Mouse (Mus musculus) layer of hippocampus, adult 2 months (tissue): ENCODE measurements around the gene Arhgap10. TPM values are rescaled to one million over a fixed set of nuclear protein-coding genes. Genes with fewer than 3 reads are reported as not detected.

Source experiments
- DNase-seq, 2 experiments: peaks; one replicate each; pipeline ENCODE4 v3.0.0; 2022; ENCODE audit warnings: low spot score in 2 of 2
- H3K27ac ChIP-seq: fragments of 200-600 bp; 2 replicates; pipeline ENCODE4 v1.8.1; 2022
- H3K4me3 ChIP-seq: fragments of 200-600 bp; 2 replicates; pipeline ENCODE4 v1.8.1; 2022; ENCODE audit warnings: mild to moderate bottlenecking
- CTCF ChIP-seq: fragments of 200-600 bp; conservative IDR thresholded peaks from 2 replicates; pipeline ENCODE4 v1.8.1; 2022; ENCODE audit warnings: antibody characterized with exemption, mild to moderate bottlenecking, moderate library complexity
- total RNA-seq, 2 experiments: library from RNA; stranded (reverse); gene quantifications; 2 replicates each; pipeline ENCODE4 v1.2.3; 2021

The Arhgap10 gene
- total RNA-seq, 2 experiments from 2014 or later = 8.3 to 11.2 TPM

- DNase-seq = no peak
- TF ChIP-seq CTCF = no peak
- no peak overlapping the region for H3K27ac ChIP-seq
- H3K4me3 ChIP-seq = no peak overlapping the region
Measured at GRCm38 (mm10) chr8:77473773-77474172, 44.0 kb downstream of the Arhgap10 start.

- no peak overlapping the region for H3K27ac ChIP-seq
- no peak overlapping the region for H3K4me3 ChIP-seq
- TF ChIP-seq CTCF = no peak
- no peak for DNase-seq
Measured at GRCm38 (mm10) chr8:77473373-77473772, 44.4 kb downstream of the Arhgap10 start.

DNA sequence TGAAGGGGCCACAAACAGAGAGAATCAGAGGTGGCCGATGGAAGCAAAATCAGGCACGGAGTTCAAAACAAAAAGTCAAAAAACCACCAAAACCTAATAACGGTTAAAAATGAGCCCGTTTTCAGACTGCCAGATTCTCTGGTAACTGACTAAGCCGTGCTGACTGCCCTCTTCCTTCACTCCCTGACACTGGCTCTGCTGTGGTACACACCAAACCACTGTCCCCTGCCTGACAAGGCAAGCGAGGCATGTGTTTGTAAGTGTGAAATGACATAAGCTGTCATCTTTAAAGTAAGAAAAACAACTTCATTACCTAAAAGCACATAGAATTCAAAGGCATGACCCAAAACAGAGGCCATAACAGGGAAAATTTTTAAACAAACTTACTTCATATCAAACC, 56.4 kb downstream of the Arhgap10 start:
- H3K4me3 ChIP-seq = no peak overlapping the region
- TF ChIP-seq CTCF = no peak
- DNase-seq = no peak
- H3K27ac ChIP-seq = no peak overlapping the region

DNA sequence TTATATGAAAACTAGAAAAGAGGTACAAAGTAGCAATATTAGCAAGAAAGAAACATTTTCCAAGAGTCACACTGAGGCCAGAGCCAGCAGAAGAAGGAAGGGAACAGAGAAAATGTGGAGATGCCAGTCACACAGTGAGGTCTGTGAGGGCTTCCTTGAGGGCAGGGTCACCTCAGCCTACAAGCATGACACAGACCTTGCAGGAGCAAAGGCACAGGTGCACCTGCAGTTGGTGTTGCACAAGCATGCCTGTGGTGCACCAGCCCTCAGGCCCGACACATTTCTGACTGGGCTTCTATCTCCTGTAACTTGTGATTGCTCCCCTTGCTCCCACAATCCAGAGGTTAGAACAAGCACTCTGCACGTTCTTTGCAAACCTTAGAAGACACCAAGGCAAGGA, 57.4 kb downstream of the Arhgap10 start:
- DNase-seq = no peak
- Histone ChIP-seq H3K27ac (no peak overlapping the region), H3K4me3 (no peak overlapping the region)
- no peak for TF ChIP-seq CTCF

DNA sequence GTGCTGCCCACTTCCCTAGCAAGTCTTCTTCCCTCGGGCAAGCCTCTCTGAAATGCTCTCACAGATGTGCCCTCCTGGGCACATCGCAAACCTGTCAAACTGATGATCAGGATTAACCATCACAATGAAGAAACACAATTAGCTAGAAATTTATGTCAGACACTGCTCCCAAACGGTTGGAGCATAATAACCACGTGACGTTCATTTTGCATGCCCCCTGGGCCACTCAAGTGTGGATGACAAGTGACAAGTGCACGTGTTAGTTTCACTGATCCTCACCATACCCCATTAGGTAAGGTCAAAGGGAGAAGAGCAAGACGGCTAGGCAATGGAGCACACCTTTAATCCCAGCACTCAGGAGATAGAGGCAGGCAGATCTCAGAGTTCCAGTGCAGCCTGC, 58.1 kb downstream of the Arhgap10 start:
- H3K27ac ChIP-seq = no peak overlapping the region
- no peak for TF ChIP-seq CTCF
- no peak for DNase-seq

GRCm38 (mm10) chr8:77458575-77458974, 59.2 kb downstream of the Arhgap10 start:
- H3K27ac ChIP-seq = no peak overlapping the region
- no peak for DNase-seq
- no peak overlapping the region for H3K4me3 ChIP-seq
- no peak for TF ChIP-seq CTCF

More for the DNA sequence above, 58.1 kb downstream of the Arhgap10 start:
- no peak overlapping the region for H3K4me3 ChIP-seq

- Histone ChIP-seq H3K27ac (no peak overlapping the region), H3K4me3 (no peak overlapping the region)
- no peak for TF ChIP-seq CTCF
- DNase-seq = no peak
Measured at GRCm38 (mm10) chr8:77456263-77456662, 61.5 kb downstream of the Arhgap10 start.

DNA sequence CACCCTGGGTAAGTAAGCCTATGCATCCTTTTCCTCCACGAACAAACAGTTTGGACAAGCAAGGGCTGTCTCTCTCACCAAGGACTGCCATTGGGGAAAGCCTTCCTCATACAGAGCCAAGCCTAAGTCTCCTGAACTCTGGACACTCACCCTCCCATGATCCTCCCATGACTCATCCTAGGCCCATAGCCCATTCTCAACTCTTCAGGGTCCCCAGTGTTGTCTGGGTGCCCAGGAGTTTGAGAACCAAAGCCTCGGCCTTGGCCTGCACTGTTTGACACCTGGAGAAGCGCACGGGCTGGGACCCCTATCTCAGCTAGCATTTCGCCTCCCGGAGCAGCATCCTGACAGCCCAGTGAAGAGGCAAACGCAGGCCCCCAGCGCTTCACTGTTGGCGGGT, 63.9 kb downstream of the Arhgap10 start:
- Histone ChIP-seq H3K4me3 (no peak overlapping the region), H3K27ac (no peak overlapping the region)
- TF ChIP-seq CTCF = no peak
- no peak for DNase-seq

DNA sequence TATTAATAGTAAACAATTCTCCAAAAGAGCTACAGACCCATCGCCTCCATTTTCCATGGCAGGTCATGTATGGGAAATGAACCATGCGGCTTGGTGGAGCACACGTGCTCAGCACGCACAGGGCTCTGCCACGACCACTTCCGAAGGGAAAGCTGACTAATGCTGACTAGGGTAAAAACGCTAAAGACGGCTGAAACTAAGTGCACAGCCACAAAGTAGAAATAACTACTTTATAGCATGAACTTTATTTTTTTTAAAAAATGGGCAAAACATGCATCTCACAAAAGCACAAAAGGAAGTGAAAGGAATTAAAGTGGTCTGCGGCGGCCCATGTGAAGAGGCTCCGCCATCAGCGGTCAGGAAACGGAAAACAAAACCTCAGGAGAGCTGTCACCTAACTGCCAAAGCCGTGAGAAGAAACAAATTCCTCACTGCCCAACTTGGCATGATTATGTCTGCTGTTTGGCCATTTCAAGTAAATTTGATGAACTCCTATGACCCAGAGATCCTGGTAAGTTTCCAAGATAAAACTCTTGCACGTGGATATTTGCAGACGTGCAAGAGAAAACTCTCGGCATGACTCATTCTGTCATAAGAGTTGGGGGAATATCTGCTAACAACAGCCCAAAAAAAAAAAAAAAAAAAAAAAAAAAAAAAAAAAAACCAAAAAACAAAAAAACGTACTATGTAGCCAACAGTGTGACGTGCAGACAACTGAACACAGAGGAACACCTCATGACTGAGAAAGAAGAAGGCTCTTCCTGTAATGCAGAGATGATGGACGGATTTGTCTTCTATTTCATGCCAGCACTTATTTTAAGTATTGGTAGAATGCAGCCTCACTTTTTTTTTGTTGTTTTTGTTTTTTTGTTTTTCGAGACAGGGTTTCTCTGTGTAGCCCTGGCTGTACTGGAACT, 66.0 kb downstream of the Arhgap10 start:
- DNase-seq = no peak
- TF ChIP-seq CTCF = no peak
- Histone ChIP-seq H3K4me3 (no peak overlapping the region), H3K27ac (no peak overlapping the region)

DNA sequence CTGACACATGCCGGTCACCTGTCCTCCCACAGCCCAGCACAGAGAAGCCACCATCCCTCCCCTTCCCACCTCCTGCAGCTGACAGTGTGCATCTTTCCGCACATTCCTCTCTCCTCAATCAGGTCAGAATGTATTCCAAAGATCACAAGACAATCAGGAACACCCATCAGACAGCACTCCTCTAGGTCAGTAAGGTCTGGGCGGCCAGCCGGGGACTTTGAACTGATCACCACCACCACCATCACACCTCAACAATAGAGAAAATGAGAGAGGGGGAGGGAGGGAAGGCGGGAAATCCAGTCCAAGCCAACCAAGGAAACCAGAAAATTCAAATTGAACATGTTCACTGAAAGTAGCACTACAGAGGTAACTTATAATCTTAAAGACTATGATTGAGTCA, 66.7 kb downstream of the Arhgap10 start:
- no peak for DNase-seq
- no peak overlapping the region for H3K4me3 ChIP-seq
- TF ChIP-seq CTCF = no peak
- no peak overlapping the region for H3K27ac ChIP-seq

DNA sequence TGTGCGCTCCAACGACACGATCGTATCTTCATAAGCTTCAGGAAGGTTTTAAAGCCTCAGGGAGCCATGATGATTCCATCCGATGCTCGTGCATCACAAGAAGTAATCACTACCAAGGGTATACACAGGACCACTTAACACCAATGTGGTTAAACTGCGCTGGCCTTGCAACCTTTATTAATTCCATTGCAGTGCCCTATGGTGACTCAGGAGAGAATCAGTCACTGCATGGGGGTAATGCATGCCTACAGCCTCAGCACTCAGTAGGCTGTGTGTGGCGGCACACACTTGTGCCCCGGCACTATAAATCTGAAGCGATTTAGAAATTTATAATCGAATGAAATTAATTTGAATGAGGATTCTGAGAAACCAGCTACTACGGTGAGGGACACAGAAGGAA, 71.5 kb downstream of the Arhgap10 start:
- DNase-seq = no peak
- H3K27ac ChIP-seq = no peak overlapping the region
- no peak for TF ChIP-seq CTCF
- H3K4me3 ChIP-seq = no peak overlapping the region

GRCm38 (mm10) chr8:77445642-77446041, 72.1 kb downstream of the Arhgap10 start:
- no peak for DNase-seq
- no peak overlapping the region for H3K4me3 ChIP-seq
- no peak overlapping the region for H3K27ac ChIP-seq
- TF ChIP-seq CTCF = no peak

GRCm38 (mm10) chr8:77444166-77444870, 73.4 kb downstream of the Arhgap10 start:
- DNase-seq = no peak
- TF ChIP-seq CTCF = no peak
- H3K4me3 ChIP-seq = no peak overlapping the region
- no peak overlapping the region for H3K27ac ChIP-seq
